Mouse (Mus musculus) spleen, postnatal 14 days (tissue): ENCODE data around the gene Vmn2r26.
"Not testable (repeated sequence)": the region's sequence is repeated elsewhere in the genome, so short reads cannot be mapped to it uniquely, and the experiment has no call there.

Experiments used
- DNase-seq, 2 experiments: peaks; one replicate each; pipeline ENCODE4 v3.0.0; 2021 to 2022; ENCODE audit warnings: low spot score in 2 of 2

Vmn2r26 gene

GRCm38 (mm10) chr6:124024268-124024667 is at the start of gene Vmn2r26:
Gene Vmn2r26 (plus strand): TSS chr6:124024568.
- DNase-seq, result not testable (repeated sequence)

GRCm38 (mm10) chr6:124020841-124021240 is 3.5 kb upstream of the Vmn2r26 start:
- no peak for DNase-seq

GRCm38 (mm10) chr6:124048388-124048787 is 24.0 kb downstream of the Vmn2r26 start:
- DNase-seq, result no peak

GRCm38 (mm10) chr6:124053611-124054010 is 29.2 kb downstream of the Vmn2r26 start:
- not testable (repeated sequence) for DNase-seq

- DNase-seq, result no peak
These were observed 78.0 kb downstream of the Vmn2r26 start for GRCm38 (mm10) chr6:124102334-124102733.
